In the genomic region with DNA sequence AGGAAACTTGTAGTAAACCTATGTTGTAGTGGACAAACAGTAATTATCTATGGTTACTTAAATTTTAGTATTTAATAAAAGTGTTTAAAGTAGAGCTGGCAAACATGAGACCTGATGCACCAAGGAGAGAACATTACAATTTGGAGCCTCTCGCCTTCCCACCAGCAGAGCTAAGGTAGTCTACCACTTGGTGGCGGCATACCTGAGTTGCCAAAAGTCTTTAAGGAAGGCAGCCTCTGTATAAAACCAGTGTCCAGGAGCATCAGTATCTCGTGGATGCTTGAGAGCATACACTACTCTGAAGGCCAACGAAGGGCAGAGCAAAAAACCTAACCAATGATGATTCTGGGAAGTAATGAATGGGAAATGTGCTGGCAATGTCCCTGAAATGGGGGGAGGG, we compare ENCODE assay signal across 24 mouse cellular contexts.
A peak's percentile ranks its signal among the peaks of the same experiment; 100 is the strongest.
DNase-seq lines count a peak whose midpoint lies in the region; ATAC-seq and TF ChIP-seq lines count a peak whose summit lies in the region.
"Had no signal": no experiment of that assay in that cellular context is flagged by ENCODE, and none has a peak within 500 bp of the region (broad histone marks: within the 10 kb centered on the region; RNA-seq: fewer than 3 reads in every experiment).

No protein-coding gene starts in this region.

- no peaks in the 10 kb centered on the region for H3K36me3 ChIP-seq in embryonic facial prominence, embryonic 11.5 days (replicated peaks; ENCODE audit: control insufficient read depth, insufficient read depth, low read depth, low read length)
- no peaks in the 10 kb centered on the region; the same call in 1 of the 2 replicates for H3K36me3 ChIP-seq in embryonic facial prominence, embryonic 10.5 days (replicated peaks)
- no peaks in the 10 kb centered on the region for H3K36me3 ChIP-seq in kidney, postnatal 0 days (ENCODE audit: insufficient read depth, low read length)
- no peaks in the 10 kb centered on the region for H3K36me3 ChIP-seq in midbrain, postnatal 0 days (ENCODE audit: insufficient read depth, low read length)
- no peaks in the 10 kb centered on the region for H3K36me3 ChIP-seq in midbrain, embryonic 16.5 days (ENCODE audit: control insufficient read depth, insufficient read depth, low read length)
- H3K36me3 ChIP-seq: embryonic facial prominence, embryonic 13.5 days; forebrain, embryonic 15.5 days; heart, embryonic 12.5 days; kidney, embryonic 15.5 days had no signal

- no peaks in the 10 kb centered on the region for H3K9me3 ChIP-seq in embryonic facial prominence, embryonic 11.5 days (replicated peaks; ENCODE audit: control insufficient read depth, low read length)
- H3K9me3 ChIP-seq in embryonic facial prominence, embryonic 10.5 days, result no peaks in the 10 kb centered on the region
- H3K9me3 ChIP-seq in kidney, postnatal 0 days (replicated peaks; ENCODE audit: low read length), result no peaks in the 10 kb centered on the region
- H3K9me3 ChIP-seq in midbrain, postnatal 0 days (ENCODE audit: low read length), result no peaks in the 10 kb centered on the region
- H3K9me3 ChIP-seq in midbrain, embryonic 16.5 days (replicated peaks; ENCODE audit: control insufficient read depth, low read length, poor library complexity, severe bottlenecking), result no peaks in the 10 kb centered on the region
- H3K9me3 ChIP-seq: embryonic facial prominence, embryonic 13.5 days; forebrain, embryonic 15.5 days; heart, embryonic 12.5 days; kidney, embryonic 15.5 days had no signal

- peak; percentile 20; the same call in 1 of the 2 replicates for TF ChIP-seq CTCF in kidney, postnatal 0 days (IDR thresholded peaks at IDR 0.05; ENCODE audit: low read depth)
- peak; percentile 44 for TF ChIP-seq CTCF in midbrain, postnatal 0 days (IDR thresholded peaks at IDR 0.05)

- no peak overlapping the region for H3K9ac ChIP-seq in embryonic facial prominence, embryonic 11.5 days (replicated peaks; ENCODE audit: low read length)
- H3K9ac ChIP-seq in kidney, postnatal 0 days (ENCODE audit: low read depth, low read length), result no peak overlapping the region
- no peak overlapping the region for H3K9ac ChIP-seq in midbrain, postnatal 0 days (replicated peaks; ENCODE audit: low read length, poor library complexity, severe bottlenecking)
- H3K9ac ChIP-seq in midbrain, embryonic 16.5 days (ENCODE audit: low read depth, low read length), result no peak overlapping the region
- H3K9ac ChIP-seq: embryonic facial prominence, embryonic 13.5 days; forebrain, embryonic 15.5 days; heart, embryonic 12.5 days; hindbrain, embryonic 14.5 days; kidney, embryonic 15.5 days had no signal

- peak; percentile 21 for DNase-seq in embryonic facial prominence, embryonic 11.5 days (ENCODE audit: low spot score)
- no peak for DNase-seq in embryonic facial prominence, embryonic 10.5 days (ENCODE audit: low spot score)
- DNase-seq in kidney, postnatal 0 days (ENCODE audit: low spot score), result no peak
- DNase-seq in kidney, postnatal 4 days, result no peak
- no peak for DNase-seq in midbrain, postnatal 0 days (ENCODE audit: low spot score)
- no peak for DNase-seq in thymus, postnatal 14 days
- DNase-seq in c-Kit-positive CD71-positive TER-119-positive erythroid progenitor cells, embryonic 14.5 days (ENCODE audit: low spot score), result no peak
- DNase-seq: adrenal gland, adult 8-10 months; cerebellum, adult 11-12 months; cerebellum, postnatal 14 days; layer of hippocampus, postnatal 36 days; left cerebral cortex, postnatal 4 days; liver; lung, adult 18-20 months; thymus, postnatal 4 days had no signal

- H3K4me3 ChIP-seq in embryonic facial prominence, embryonic 11.5 days (ENCODE audit: low read depth, low read length), result no peak overlapping the region
- H3K4me3 ChIP-seq in embryonic facial prominence, embryonic 10.5 days, result no peak overlapping the region
- H3K4me3 ChIP-seq in kidney, postnatal 0 days (replicated peaks; ENCODE audit: low read depth, low read length), result no peak overlapping the region
- H3K4me3 ChIP-seq in midbrain, postnatal 0 days (ENCODE audit: low read depth, low read length), result no peak overlapping the region
- no peak overlapping the region for H3K4me3 ChIP-seq in midbrain, embryonic 16.5 days (ENCODE audit: low read depth, low read length)
- H3K4me3 ChIP-seq: embryonic facial prominence, embryonic 13.5 days; forebrain, embryonic 15.5 days; heart, embryonic 12.5 days; kidney, embryonic 15.5 days had no signal

- H3K27ac ChIP-seq in embryonic facial prominence, embryonic 11.5 days (replicated peaks; ENCODE audit: low read depth, low read length), result no peak overlapping the region
- H3K27ac ChIP-seq in embryonic facial prominence, embryonic 10.5 days (replicated peaks), result no peak overlapping the region
- no peak overlapping the region for H3K27ac ChIP-seq in kidney, postnatal 0 days
- no peak overlapping the region for H3K27ac ChIP-seq in midbrain, postnatal 0 days (ENCODE audit: low read depth, low read length)
- H3K27ac ChIP-seq in midbrain, embryonic 16.5 days (ENCODE audit: low read length), result no peak overlapping the region
- H3K27ac ChIP-seq: embryonic facial prominence, embryonic 13.5 days; forebrain, embryonic 15.5 days; hindbrain, embryonic 14.5 days; kidney, embryonic 15.5 days; macrophage had no signal

- H3K4me2 ChIP-seq in embryonic facial prominence, embryonic 11.5 days (ENCODE audit: low read depth, low read length), result no peak overlapping the region
- H3K4me2 ChIP-seq in kidney, postnatal 0 days (ENCODE audit: low read length), result no peak overlapping the region
- no peak overlapping the region for H3K4me2 ChIP-seq in midbrain, postnatal 0 days (ENCODE audit: low read depth, low read length, poor library complexity, severe bottlenecking)
- no peak overlapping the region for H3K4me2 ChIP-seq in midbrain, embryonic 16.5 days (ENCODE audit: low read length)
- H3K4me2 ChIP-seq: embryonic facial prominence, embryonic 13.5 days; forebrain, embryonic 15.5 days; heart, embryonic 12.5 days; hindbrain, embryonic 14.5 days; kidney, embryonic 15.5 days; midbrain, embryonic 11.5 days had no signal

- 61% methylated on average over 4 of the region's 4 CpGs for WGBS in embryonic facial prominence, embryonic 11.5 days
- 68% methylated on average over 4 of the region's 4 CpGs for WGBS in embryonic facial prominence, embryonic 10.5 days
- 78% methylated on average over 4 of the region's 4 CpGs for WGBS in kidney, postnatal 0 days
- 60% methylated on average over 4 of the region's 4 CpGs for WGBS in midbrain, postnatal 0 days
- WGBS in midbrain, embryonic 16.5 days, result 70% methylated on average over 4 of the region's 4 CpGs

- H3K27me3 ChIP-seq in embryonic facial prominence, embryonic 11.5 days (ENCODE audit: control insufficient read depth, insufficient read depth, low read length), result no peaks in the 10 kb centered on the region
- no peaks in the 10 kb centered on the region for H3K27me3 ChIP-seq in embryonic facial prominence, embryonic 10.5 days (replicated peaks; ENCODE audit: low read depth, poor library complexity, severe bottlenecking)
- H3K27me3 ChIP-seq in kidney, postnatal 0 days (ENCODE audit: insufficient read depth, low read length), result no peaks in the 10 kb centered on the region
- no peaks in the 10 kb centered on the region for H3K27me3 ChIP-seq in midbrain, postnatal 0 days (ENCODE audit: insufficient read depth, low read length)
- no peaks in the 10 kb centered on the region for H3K27me3 ChIP-seq in midbrain, embryonic 16.5 days (ENCODE audit: control insufficient read depth, insufficient read depth, low read depth, low read length)
- H3K27me3 ChIP-seq: embryonic facial prominence, embryonic 13.5 days; forebrain, embryonic 15.5 days; heart, embryonic 12.5 days; kidney, embryonic 15.5 days had no signal

- no peak for ATAC-seq in embryonic facial prominence, embryonic 11.5 days (replicated peaks; ENCODE audit: insufficient number of reproducible peaks, low FRiP score, low TSS enrichment, low read depth)
- no peak for ATAC-seq in kidney, postnatal 0 days (replicated peaks; ENCODE audit: low FRiP score, low read depth)
- ATAC-seq in midbrain, postnatal 0 days (ENCODE audit: low FRiP score), result no peak
- ATAC-seq in midbrain, embryonic 16.5 days, result no peak
- ATAC-seq: forebrain, embryonic 15.5 days; intestine, embryonic 16.5 days had no signal

- no peaks in the 10 kb centered on the region for H3K4me1 ChIP-seq in embryonic facial prominence, embryonic 11.5 days (ENCODE audit: control insufficient read depth, insufficient read depth, low read length)
- peaks cover 22% of the 10 kb centered on the region for H3K4me1 ChIP-seq in embryonic facial prominence, embryonic 10.5 days
- H3K4me1 ChIP-seq in kidney, postnatal 0 days (replicated peaks; ENCODE audit: insufficient read depth, low read length), result peaks cover 11% of the 10 kb centered on the region
- H3K4me1 ChIP-seq in midbrain, postnatal 0 days (ENCODE audit: insufficient read depth, low read length), result no peaks in the 10 kb centered on the region
- H3K4me1 ChIP-seq in midbrain, embryonic 16.5 days (ENCODE audit: control insufficient read depth, insufficient read depth, low read length), result peaks cover 9% of the 10 kb centered on the region
- H3K4me1 ChIP-seq: embryonic facial prominence, embryonic 13.5 days had no signal
